Mouse (Mus musculus): Measurements from ENCODE around the gene Etnppl.
A peak's percentile ranks its signal among the peaks of the same experiment; 100 is the strongest.

The Etnppl gene

GRCm38 (mm10) chr3:130628358-130628757, 11.1 kb downstream of the Etnppl start:
- Histone ChIP-seq H3K27me3 (ENCODE audit: control insufficient read depth, insufficient read depth, low read length, poor library complexity, severe bottlenecking) (no peaks in the 10 kb centered on the region), H3K36me3 (ENCODE audit: control insufficient read depth, insufficient read depth, low read length, poor library complexity, severe bottlenecking) (no peaks in the 10 kb centered on the region)
- DNase-seq (ENCODE audit: low read depth, low spot score): peak; percentile 2

- Histone ChIP-seq H3K27me3 (ENCODE audit: control insufficient read depth, insufficient read depth, low read length, poor library complexity, severe bottlenecking) (no peaks in the 10 kb centered on the region), H3K36me3 (ENCODE audit: control insufficient read depth, insufficient read depth, low read length, poor library complexity, severe bottlenecking) (no peaks in the 10 kb centered on the region)
- no peak for DNase-seq (ENCODE audit: low read depth, low spot score)
Measured at GRCm38 (mm10) chr3:130633859-130634258, 16.6 kb downstream of the Etnppl start.

GRCm38 (mm10) chr3:130646110-130646810, 29.0 kb downstream of the Etnppl start:
- Histone ChIP-seq H3K36me3 (ENCODE audit: control insufficient read depth, insufficient read depth, low read length, poor library complexity, severe bottlenecking) (no peaks in the 10 kb centered on the region), H3K27me3 (ENCODE audit: control insufficient read depth, insufficient read depth, low read length, poor library complexity, severe bottlenecking) (no peaks in the 10 kb centered on the region)

GRCm38 (mm10) chr3:130649569-130649968, 32.3 kb downstream of the Etnppl start:
- H3K36me3 ChIP-seq (ENCODE audit: control insufficient read depth, insufficient read depth, low read length, poor library complexity, severe bottlenecking): no peaks in the 10 kb centered on the region
- no peak for DNase-seq (ENCODE audit: low read depth, low spot score)
- no peaks in the 10 kb centered on the region for H3K27me3 ChIP-seq (ENCODE audit: control insufficient read depth, insufficient read depth, low read length, poor library complexity, severe bottlenecking)

More at GRCm38 (mm10) chr3:130646110-130646810, 29.0 kb downstream of the Etnppl start:
- DNase-seq (ENCODE audit: low read depth, low spot score): no peak

GRCm38 (mm10) chr3:130660619-130661018, 43.4 kb downstream of the Etnppl start:
- no peak for DNase-seq (ENCODE audit: low read depth, low spot score)
- no peaks in the 10 kb centered on the region for H3K27me3 ChIP-seq (ENCODE audit: control insufficient read depth, insufficient read depth, low read length, poor library complexity, severe bottlenecking)
- H3K36me3 ChIP-seq (ENCODE audit: control insufficient read depth, insufficient read depth, low read length, poor library complexity, severe bottlenecking): no peaks in the 10 kb centered on the region

GRCm38 (mm10) chr3:130662496-130662895, 45.2 kb downstream of the Etnppl start:
- DNase-seq (ENCODE audit: low read depth, low spot score): no peak
- Histone ChIP-seq H3K36me3 (ENCODE audit: control insufficient read depth, insufficient read depth, low read length, poor library complexity, severe bottlenecking) (no peaks in the 10 kb centered on the region), H3K27me3 (ENCODE audit: control insufficient read depth, insufficient read depth, low read length, poor library complexity, severe bottlenecking) (no peaks in the 10 kb centered on the region)

- no peak for DNase-seq (ENCODE audit: low read depth, low spot score)
- Histone ChIP-seq H3K36me3 (ENCODE audit: control insufficient read depth, insufficient read depth, low read length, poor library complexity, severe bottlenecking) (no peaks in the 10 kb centered on the region), H3K27me3 (ENCODE audit: control insufficient read depth, insufficient read depth, low read length, poor library complexity, severe bottlenecking) (no peaks in the 10 kb centered on the region)
Measured at GRCm38 (mm10) chr3:130671291-130671690, 54.0 kb downstream of the Etnppl start.

- Histone ChIP-seq H3K27me3 (ENCODE audit: control insufficient read depth, insufficient read depth, low read length, poor library complexity, severe bottlenecking) (no peaks in the 10 kb centered on the region; the same call in none of the 2 replicates), H3K36me3 (ENCODE audit: control insufficient read depth, insufficient read depth, low read length, poor library complexity, severe bottlenecking) (no peaks in the 10 kb centered on the region)
- DNase-seq (ENCODE audit: low read depth, low spot score): no peak
Measured at GRCm38 (mm10) chr3:130677671-130678460, 60.6 kb downstream of the Etnppl start.

GRCm38 (mm10) chr3:130681226-130681625, 64.0 kb downstream of the Etnppl start:
- DNase-seq (ENCODE audit: low read depth, low spot score): no peak
- Histone ChIP-seq H3K27me3 (ENCODE audit: control insufficient read depth, insufficient read depth, low read length, poor library complexity, severe bottlenecking) (no peaks in the 10 kb centered on the region; the same call in none of the 2 replicates), H3K36me3 (ENCODE audit: control insufficient read depth, insufficient read depth, low read length, poor library complexity, severe bottlenecking) (no peaks in the 10 kb centered on the region)

- no peak for DNase-seq (ENCODE audit: low read depth, low spot score)
- no peaks in the 10 kb centered on the region; the same call in none of the 2 replicates for H3K27me3 ChIP-seq (ENCODE audit: control insufficient read depth, insufficient read depth, low read length, poor library complexity, severe bottlenecking)
Measured at GRCm38 (mm10) chr3:130682183-130682582, 64.9 kb downstream of the Etnppl start.

GRCm38 (mm10) chr3:130683836-130684235, 66.6 kb downstream of the Etnppl start:
- no peak for DNase-seq (ENCODE audit: low read depth, low spot score)
- H3K36me3 ChIP-seq (ENCODE audit: control insufficient read depth, insufficient read depth, low read length, poor library complexity, severe bottlenecking): no peaks in the 10 kb centered on the region
- no peaks in the 10 kb centered on the region; the same call in none of the 2 replicates for H3K27me3 ChIP-seq (ENCODE audit: control insufficient read depth, insufficient read depth, low read length, poor library complexity, severe bottlenecking)

More at GRCm38 (mm10) chr3:130682183-130682582, 64.9 kb downstream of the Etnppl start:
- H3K36me3 ChIP-seq (ENCODE audit: control insufficient read depth, insufficient read depth, low read length, poor library complexity, severe bottlenecking): no peaks in the 10 kb centered on the region

- Histone ChIP-seq H3K36me3 (ENCODE audit: control insufficient read depth, insufficient read depth, low read length, poor library complexity, severe bottlenecking) (no peaks in the 10 kb centered on the region), H3K27me3 (ENCODE audit: control insufficient read depth, insufficient read depth, low read length, poor library complexity, severe bottlenecking) (no peaks in the 10 kb centered on the region; the same call in none of the 2 replicates)
- no peak for DNase-seq (ENCODE audit: low read depth, low spot score)
Measured at GRCm38 (mm10) chr3:130684276-130685013, 67.2 kb downstream of the Etnppl start.

GRCm38 (mm10) chr3:130685014-130685366, 67.7 kb downstream of the Etnppl start:
- Histone ChIP-seq H3K27me3 (ENCODE audit: control insufficient read depth, insufficient read depth, low read length, poor library complexity, severe bottlenecking) (no peaks in the 10 kb centered on the region; the same call in none of the 2 replicates), H3K36me3 (ENCODE audit: control insufficient read depth, insufficient read depth, low read length, poor library complexity, severe bottlenecking) (no peaks in the 10 kb centered on the region)
- DNase-seq (ENCODE audit: low read depth, low spot score): no peak

- DNase-seq (ENCODE audit: low read depth, low spot score): no peak
- Histone ChIP-seq H3K36me3 (ENCODE audit: control insufficient read depth, insufficient read depth, low read length, poor library complexity, severe bottlenecking) (no peaks in the 10 kb centered on the region), H3K27me3 (ENCODE audit: control insufficient read depth, insufficient read depth, low read length, poor library complexity, severe bottlenecking) (no peaks in the 10 kb centered on the region; the same call in 1 of the 2 replicates)
Measured at GRCm38 (mm10) chr3:130687051-130687450, 69.8 kb downstream of the Etnppl start.
